Mouse (Mus musculus): ENCODE measurements around the gene Lsm2.

DNA sequence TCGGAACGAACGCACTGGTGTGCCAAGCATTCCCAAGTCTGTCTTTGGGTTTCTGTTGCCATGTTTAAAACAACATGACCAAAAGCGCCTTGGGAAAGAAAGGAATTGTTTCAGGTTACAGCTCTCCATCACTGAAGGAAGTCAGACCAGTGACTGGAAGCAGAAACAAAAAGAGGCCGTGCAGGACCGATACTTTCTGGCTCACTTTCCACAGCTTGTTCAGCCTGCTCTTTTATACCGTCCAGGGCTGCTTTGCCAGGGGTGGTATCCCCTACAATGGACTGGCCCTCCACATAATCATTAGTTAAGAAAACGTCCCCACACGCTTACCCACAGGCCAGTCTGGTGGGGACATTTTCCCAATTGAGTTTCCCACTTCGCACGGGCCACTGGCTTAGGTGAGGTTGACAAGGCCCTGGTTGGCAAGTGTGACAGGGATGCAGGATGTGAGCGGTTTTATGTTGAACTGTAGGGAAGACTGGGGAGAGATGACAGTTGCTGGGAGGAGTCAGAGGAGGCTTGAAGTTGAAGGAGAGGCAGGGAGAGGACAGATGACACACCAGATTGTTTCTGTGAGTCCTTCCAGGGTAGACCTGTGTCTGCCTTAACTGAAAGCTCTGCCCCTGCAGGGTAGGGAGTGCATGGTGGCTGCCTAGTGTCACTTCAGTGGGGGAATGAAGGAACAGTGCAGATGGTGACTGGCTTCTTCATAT lies 20.6 kb downstream of the Lsm2 start:
- no peak for TF ChIP-seq CTCF (IDR thresholded peaks at IDR 0.05; ENCODE audit: low read depth)
- TF ChIP-seq EP300 (IDR thresholded peaks at IDR 0.05; ENCODE audit: low read depth): no peak
